Mouse (Mus musculus): ENCODE results near the gene Nmrk2.
"Not testable (repeated sequence)": the region's sequence is repeated elsewhere in the genome, so short reads cannot be mapped to it uniquely, and the experiment has no call there.

The Nmrk2 gene

DNA sequence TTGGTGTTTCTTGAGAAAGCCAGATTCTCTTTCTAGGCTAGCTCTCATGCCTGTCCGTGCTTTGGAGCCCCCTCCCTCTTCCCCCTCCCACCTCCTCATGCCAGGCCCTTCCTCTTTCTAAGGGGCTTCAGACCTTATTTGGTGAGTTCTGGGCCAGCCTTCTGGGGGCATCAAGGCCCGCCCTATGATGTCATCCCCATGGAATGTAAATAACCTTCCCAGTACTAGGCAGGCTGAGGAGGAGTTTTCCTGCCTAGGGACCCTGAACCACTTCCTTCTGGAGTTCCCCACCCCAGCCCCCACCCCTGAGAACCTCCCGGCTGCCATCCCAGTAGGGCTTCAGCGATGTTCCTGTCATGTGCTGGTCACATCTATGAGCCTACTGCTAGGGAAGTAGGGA, 17.1 kb downstream of the Nmrk2 start:
- no peak for DNase-seq (ENCODE audit: low read depth, low spot score)

DNA sequence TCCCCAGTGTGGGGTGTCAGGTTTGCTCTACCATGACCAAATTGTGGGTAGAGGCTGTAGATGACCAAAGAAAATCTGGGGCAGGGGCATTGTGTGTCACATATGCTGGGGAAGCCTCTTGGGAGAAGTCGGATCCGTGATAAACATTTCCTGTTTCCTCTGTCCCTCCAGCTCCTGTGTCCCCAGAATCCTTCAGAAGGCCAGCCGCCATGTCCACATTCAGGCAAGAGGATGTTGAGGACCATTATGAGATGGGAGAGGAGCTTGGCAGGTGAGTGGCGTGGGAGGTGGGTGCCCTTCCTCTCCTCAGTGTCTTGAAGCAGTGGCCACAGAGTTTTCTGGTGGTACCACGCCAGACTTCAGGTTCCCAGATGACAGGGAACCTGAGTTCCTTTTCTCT, 18.0 kb downstream of the Nmrk2 start, which contains the start of gene 4930442H23Rik:
Gene 4930442H23Rik (minus strand): TSS at position 45 of the 400 bp plus-strand sequence.
- DNase-seq (ENCODE audit: low read depth, low spot score) = no peak

DNA sequence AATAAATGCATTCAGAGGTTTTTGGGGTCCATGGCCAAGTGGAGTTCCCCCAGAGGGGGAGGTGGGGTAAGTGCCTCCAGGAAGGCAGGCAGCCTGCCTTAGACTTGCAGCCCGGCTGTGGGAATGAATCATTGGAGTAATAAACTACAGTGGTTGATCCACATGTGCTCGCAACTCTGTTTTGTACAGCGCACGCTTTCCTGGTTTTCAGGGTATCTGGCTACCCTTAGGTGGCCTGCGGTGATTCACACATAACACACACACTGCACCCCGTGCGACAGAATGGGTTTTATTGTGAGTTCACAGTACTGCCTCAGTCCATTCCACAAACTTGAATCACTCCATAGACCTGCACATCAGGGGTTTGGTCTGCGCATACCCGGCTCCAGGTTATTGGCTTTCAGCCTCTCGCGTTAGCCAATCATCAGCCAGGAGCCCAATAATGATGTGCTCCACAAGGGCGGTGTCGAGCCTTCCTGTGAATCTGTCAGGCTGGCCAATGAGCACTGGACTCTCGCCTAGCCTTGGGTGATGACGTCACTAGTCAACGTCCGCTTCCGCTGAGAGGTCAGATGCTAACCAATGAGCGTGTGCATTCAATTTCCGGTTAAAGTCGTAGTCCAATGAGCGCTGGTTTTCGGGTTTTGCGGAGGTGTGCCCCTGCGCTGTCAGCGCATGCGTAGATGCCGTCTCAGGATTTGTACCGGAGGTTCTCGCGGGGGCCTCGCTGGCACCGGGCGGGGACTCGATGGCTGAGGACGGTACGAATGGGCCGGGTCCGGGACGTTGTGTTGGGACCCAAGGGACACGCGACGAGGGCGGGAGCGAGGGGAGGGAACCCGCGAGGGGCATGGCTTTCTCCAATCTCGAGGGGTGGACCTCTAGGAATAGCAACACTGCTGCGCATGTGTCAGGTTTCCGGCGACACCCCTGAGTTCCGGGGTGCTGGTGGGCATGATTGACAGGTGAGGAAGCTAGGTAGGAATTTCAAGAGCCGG, 19.2 kb downstream of the Nmrk2 start, which contains the start of gene Dapk3:
Gene Dapk3 (plus strand): TSS at position 670 of the 998 bp plus-strand sequence.
- DNase-seq (ENCODE audit: low read depth, low spot score) = peak; percentile 99

DNA sequence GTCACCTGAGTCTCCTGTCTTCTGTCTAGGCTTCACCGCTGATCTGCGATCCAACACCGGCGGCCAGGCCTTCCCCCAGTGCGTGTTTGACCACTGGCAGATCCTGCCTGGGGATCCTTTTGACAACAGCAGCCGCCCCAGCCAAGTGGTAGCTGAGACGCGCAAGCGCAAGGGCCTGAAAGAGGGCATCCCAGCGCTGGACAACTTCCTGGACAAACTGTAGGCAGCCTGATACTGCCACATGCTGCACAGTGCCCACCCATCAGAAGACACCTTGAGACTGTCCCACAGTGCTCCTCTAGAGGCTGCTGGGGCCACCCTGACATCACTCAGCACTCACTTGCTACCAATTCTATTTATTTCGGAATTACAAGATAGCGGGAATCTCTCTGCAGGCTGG, 20.0 kb downstream of the Nmrk2 start:
- DNase-seq (ENCODE audit: low read depth, low spot score) = not testable (repeated sequence)

DNA sequence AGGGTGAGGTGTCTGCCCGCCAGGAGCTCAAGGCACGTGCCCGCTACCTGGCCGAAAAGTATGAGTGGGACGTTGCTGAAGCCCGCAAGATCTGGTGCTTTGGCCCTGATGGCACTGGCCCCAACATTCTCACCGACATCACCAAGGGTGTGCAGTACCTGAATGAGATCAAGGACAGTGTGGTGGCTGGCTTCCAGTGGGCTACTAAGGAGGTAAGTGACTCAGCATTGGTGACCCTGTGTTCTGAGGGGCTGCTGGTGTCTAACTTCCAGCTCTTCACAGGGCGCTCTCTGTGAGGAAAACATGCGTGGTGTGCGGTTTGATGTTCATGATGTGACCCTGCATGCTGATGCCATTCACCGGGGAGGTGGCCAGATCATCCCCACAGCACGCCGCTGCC, 20.9 kb downstream of the Nmrk2 start:
- DNase-seq (ENCODE audit: low read depth, low spot score) = no peak

DNA sequence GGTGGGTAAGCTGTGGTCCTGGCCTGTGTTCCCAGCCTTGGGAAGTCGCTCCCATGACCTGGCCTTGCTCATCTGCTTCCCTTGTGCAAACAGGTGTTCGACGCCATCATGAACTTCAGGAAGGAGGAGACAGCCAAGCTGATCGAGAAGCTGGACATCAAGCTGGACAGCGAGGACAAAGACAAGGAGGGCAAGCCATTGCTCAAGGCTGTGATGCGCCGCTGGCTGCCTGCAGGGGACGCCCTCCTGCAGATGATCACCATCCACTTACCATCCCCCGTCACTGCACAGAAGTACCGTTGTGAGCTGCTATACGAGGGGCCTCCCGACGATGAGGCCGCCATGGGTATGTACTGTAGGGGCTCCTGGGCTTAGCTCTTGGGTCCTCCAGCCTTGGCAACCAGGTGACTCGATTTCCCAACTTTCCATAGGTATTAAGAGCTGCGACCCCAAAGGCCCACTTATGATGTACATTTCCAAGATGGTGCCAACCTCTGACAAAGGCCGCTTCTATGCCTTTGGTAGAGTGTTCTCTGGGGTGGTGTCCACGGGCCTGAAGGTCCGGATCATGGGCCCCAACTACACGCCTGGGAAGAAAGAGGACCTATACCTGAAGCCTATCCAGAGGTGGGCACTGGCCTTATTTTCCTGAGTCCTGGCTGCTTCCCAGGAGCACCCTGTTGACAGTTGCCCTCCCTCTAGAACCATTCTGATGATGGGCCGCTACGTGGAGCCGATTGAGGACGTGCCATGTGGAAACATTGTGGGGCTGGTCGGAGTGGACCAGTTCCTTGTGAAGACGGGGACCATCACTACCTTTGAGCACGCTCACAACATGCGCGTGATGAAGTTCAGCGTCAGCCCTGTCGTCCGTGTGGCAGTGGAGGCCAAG, 22.2 kb downstream of the Nmrk2 start:
- no peak for DNase-seq (ENCODE audit: low read depth, low spot score)

DNA sequence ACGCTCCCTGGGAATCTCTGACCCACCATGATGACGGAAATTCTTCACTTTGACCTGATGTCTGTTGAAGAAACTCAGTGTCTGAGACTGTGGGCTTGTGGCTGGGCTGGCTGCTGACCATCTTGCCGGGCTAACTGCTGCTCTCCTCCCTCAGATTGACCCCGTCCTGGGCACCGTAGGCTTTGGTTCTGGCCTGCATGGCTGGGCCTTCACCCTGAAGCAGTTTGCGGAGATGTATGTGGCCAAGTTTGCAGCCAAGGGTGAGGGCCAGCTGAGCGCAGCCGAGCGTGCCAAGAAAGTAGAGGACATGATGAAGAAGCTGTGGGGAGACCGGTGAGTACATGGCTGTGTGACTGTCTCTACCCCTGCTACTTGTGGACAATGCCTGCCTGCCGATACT, 22.9 kb downstream of the Nmrk2 start:
- no peak for DNase-seq (ENCODE audit: low read depth, low spot score)

DNA sequence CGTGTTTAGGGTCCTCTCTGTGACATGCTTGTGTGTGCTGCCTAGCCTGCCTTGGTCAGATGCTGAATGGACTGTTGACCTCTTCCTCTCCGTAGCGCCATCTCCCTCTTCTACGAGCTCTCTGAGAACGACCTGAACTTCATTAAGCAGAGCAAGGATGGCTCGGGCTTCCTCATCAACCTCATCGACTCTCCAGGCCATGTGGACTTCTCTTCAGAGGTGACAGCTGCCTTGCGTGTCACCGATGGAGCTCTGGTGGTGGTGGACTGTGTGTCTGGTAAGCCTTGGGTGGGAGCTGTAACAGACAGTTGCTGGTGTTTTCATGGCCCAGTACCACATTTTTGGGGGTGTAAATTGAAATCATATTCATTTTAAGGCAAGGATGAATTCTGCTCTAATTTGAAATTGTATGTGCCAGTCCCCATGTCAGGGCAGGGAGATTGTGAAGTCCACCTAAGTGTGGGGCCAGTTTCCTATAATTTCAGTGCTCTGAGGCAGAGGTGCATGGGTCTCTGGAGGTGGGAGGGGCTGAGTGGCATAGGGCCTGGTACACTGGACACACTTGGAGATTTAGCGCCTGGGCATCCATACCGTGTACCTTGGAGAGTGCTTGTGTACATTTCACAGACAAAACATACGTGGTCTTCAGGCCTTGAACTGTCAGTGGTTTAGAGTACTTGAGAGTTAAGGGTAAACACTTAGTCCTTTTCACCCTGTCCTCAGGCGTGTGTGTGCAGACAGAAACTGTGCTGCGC, 23.7 kb downstream of the Nmrk2 start:
- DNase-seq (ENCODE audit: low read depth, low spot score) = no peak

DNA sequence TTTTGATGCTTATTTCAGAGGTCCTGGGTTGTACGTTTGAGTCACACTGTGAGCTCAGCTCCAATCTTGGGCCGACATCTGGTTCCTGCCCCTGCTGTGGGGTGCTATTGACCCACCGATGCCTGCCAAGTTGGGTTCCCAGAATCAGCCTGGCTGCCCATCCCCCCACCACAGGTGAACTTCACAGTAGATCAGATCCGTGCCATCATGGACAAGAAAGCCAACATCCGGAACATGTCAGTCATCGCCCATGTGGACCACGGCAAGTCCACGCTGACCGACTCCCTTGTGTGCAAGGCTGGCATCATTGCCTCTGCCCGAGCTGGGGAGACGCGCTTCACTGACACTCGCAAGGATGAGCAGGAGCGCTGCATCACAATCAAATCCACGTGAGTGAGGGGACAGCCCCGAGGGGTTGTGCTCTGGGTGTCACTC, 24.3 kb downstream of the Nmrk2 start:
- peak; percentile 51 for DNase-seq (ENCODE audit: low read depth, low spot score)

DNA sequence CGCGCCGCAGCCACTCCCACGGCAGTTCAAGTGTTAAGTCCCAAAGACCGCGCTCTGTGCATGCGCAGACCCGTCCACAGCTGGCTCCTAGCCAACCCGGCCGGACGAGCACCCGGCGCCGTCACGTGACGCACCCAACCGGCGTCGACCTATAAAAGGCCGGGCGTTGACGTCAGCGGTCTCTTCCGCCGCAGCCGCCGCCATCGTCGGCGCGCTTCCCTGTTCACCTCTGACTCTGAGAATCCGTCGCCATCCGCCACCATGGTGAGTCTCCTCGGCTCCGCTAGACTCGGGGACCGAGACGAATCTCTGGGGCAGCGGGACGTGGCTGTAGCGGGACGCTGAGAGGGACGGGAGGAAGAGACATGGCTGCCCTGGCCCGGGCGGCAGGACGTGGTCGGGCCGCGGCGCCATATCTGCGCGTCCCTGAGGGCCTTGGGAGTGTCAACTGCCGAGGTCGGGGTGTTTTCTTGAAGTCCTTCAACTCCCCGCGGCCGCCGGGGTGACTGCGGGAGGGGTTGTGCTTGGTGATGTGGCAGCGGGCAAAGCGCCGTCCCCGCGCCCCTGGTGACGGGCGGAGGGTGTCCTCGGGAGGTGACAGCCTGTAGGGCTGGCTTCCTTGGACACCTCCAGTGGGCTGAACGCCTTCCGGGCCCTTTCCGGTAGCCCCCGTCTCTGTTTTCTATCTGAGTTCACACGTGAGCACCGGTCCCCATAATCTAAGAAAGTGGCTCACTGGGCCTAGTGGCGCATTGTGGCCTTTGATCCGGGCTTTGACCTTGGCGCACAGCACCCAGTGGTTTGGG, 25.2 kb downstream of the Nmrk2 start, which contains the start of gene Eef2:
Gene Eef2 (plus strand): TSS at position 166 of the 806 bp plus-strand sequence.
- peak; percentile 99 for DNase-seq (ENCODE audit: low read depth, low spot score)

DNA sequence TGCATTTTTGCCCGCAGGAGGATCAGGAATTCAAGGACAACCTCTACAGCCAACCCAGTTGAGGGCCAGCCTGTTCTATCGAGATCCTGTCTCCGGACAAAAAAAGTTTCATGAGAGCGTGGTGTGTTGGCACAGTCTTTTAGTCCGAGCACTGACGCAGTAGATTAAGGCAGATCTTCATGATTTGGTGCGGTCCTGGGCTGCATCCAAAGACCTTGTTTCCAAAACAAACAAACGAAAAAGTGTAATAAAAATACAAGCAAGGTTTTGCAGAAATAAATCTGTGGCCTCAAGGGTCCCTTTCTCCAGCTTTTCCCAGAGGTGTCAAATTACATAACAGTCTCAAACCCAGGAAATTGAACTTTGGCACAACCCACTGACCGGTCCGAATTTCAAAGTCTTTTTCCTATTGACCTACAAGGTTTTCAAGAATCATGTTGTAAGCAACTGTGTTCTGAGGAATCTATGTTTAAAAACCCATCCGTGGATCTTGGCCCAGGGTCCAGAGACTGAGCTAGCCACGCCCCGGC, 25.9 kb downstream of the Nmrk2 start:
- DNase-seq (ENCODE audit: low read depth, low spot score) = no peak

DNA sequence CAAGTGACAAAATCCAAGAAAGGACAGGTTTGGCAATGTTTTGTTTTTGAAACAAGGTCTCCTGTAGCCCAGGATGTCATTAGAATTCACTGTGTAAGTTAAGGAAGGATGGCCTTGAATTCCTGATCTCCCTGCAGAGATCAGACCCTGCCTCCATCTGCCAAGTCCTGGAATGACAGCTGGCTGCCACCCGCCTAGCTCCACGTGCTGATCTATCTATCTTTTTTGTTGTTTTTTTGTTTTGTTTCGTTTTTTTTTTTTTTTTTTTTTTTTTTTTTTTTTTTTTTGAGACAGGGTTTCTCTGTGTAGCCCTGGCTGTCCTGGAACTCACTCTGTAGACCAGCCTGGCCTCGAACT, 26.5 kb downstream of the Nmrk2 start:
- DNase-seq (ENCODE audit: low read depth, low spot score) = not testable (repeated sequence)

DNA sequence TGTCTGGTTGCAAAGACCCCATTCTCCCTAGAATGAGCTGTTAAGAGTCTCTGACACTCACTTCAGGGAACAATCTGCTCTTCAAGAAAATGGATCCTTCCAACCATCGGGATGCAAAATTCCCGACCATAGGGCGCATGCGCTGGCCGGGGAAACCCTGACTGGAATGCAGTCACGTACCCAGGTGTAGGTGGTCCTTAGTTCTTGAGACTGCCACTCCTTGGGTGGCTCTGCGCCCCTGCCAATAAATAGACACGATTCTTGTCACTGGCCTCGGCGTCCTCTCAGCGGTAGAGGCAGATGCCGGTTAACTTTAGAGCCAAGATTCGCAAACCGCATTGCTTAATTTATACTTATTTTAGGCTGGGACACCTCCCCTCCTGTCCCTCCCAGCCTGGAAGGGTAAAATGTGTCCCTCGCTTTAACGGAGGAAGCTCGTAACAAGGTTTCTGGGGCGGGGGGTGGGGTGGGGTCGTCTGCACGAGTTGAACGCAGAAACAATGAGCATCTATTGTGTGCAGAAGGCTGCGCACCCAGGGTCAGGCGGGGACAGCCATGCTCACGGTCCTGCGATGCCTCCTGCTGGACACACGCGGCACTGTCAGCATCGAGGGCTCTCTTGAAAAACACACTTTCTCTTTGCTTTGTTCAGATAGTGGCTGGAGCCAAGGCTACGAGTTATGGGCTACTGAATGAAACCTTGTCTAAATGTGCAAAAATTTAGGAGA, 27.1 kb downstream of the Nmrk2 start:
- peak; percentile 80 for DNase-seq (ENCODE audit: low read depth, low spot score)

DNA sequence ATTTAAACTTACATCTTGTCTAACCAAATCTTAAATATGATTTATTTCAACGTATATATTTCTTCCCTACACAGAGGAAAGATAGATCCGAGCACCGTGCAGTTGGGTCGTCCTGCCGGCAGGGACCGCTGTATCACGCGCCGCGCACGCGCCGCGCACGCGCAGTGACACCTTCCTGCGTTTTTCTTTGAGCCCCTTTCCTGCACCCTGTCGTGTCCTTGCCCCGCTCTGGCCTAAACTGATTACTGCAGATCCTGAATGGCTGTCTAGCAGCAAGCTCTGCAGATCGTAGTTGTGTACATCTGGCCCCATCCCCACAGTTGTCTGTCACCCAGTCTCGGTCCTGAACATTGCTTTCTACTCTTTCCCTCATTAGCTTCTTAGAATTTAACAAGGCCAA, 28.7 kb downstream of the Nmrk2 start:
- DNase-seq (ENCODE audit: low read depth, low spot score) = peak; percentile 89

DNA sequence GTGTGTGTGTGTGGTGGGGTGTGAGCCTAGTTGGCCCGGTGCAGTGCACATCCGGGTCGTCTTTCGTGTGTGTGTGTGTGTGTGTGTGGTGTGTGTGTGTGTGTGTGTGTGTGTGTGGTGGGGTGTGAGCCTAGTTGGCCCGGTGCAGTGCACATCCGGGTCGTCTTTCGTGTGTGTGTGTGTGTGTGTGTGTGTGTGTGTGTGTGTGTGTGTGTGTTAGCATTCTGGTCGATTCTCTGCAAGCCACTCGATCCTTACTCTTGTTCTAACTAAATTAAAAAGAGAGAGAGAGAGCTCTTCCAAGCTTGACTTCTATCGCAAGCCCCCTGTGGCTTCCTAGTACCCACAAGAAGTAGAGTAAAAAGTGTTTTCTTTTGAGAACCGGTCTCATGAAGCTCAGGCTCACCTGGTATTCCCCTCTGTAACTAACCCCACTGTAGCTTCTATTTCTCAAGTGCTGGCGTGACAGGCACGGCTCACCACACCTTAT, 32.4 kb downstream of the Nmrk2 start:
- not testable (repeated sequence) for DNase-seq (ENCODE audit: low read depth, low spot score)

DNA sequence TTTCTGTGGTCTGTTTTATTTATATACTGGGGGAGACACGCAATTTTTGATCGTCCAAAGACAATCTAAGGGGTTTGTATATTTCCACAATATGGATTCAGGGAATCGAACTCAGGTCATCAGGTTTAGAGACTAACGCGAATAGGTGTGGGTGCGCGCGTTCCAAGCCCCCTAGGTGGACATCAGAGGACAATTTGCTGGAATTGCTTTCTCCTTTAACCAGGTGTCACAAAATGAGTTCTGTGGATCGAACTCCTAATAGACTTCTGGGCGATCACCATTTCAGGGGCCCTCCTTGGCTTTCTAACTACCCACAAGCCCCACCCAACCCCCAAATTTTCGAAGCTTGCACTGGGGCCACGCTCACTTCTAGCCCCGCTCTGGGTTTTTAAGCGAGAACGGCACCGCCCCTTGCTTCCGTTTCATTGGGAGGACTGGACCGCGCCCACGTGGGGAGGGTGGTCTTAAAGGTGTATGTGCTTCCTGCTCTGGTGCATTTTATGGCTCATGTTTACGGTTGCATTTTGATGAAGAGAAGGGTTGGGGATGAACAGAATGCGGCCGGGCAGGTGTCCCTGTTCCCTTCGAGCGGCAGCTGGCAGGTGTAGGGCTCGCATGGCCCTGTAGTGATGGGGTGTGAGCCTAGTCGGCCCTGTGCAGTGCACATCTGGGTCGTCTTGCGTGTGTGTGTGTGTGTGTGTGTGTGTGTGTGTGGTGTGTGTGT, 33.2 kb downstream of the Nmrk2 start:
- DNase-seq (ENCODE audit: low read depth, low spot score) = peak; percentile 85

DNA sequence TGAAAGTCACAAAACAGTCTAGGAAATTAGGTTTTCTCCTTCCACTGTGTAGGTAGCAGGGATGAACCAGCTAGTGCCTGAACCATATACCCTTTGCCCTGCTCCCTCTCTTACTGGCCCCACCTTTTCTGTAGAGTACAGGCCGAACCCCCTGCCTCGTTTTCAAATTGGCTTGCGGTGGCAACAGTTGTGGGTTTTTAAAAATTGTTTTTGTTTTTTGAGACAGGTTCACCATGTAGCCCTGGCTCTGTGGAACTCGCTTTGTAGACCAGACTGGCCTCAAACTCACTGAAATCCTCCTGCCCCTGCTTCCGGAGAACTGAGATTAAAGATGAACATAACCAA, 33.8 kb downstream of the Nmrk2 start:
- no peak for DNase-seq (ENCODE audit: low read depth, low spot score)

DNA sequence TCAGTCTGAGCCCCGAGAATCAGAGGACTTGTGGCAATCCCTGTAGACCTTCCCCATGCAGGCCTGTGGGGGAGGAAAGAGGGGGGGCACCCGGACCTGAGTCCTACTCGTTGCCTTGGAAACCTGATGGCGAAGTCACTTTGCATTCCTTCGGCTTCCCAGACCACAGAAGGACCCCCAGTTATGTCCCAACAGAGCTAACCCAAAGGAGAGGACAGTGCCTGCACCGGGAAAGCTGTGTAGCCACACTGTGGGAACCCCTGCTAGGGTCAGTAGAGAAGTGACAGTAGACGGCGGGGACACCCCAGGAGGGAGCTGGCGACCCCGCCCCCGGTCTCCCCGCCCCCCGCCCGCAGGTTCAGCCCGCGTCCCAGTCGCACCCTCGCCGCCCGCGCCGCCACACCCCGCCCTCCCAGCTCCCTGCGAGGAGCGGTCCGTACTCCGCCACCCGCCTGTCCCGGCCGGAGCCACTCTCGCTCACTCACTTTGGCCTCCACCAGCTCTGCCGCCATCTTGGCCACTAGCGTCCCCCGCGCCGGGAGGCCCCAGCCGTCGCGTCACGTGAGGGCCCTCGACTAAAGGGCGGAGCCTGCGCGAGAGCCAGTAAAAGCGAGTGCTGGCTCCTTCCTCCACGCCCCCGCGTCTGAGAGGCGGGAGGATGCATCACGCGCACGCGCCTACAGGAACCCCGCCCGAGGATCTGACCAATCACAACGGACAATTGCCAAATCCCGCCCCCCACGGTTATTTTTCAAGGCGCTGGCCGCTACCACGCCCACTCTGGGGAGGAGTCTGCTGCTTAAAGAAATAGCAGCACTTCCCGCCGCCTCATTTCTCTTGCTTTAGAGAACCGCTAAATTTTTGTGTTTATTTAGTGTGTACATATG, 34.4 kb downstream of the Nmrk2 start, which contains the start of gene Pias4:
Gene Pias4 (minus strand): TSS at position 724 of the 887 bp plus-strand sequence.
- DNase-seq (ENCODE audit: low read depth, low spot score) = peak; percentile 99
